Mouse (Mus musculus) thymus, adult 2 months (tissue): ENCODE results near the gene Abr. TPM values are rescaled to one million over a fixed set of nuclear protein-coding genes. Genes with fewer than 3 reads are reported as not detected.
A peak's percentile ranks its signal among the peaks of the same experiment; 100 is the strongest.

Experiments
- DNase-seq: peaks from one replicate; pipeline ENCODE4 v3.0.0; 2021
- H3K27ac ChIP-seq: fragments of 200-500 bp; 2 replicates; pipeline ENCODE4 v1.5.1; 2012; ENCODE audit warnings: low read length, control low read depth; ENCODE audit not compliant: control insufficient read depth, insufficient read depth
- H3K27me3 ChIP-seq: fragments of 200-500 bp; 2 replicates; pipeline ENCODE4 v1.6.1; 2012; ENCODE audit warnings: mild to moderate bottlenecking, low read length, moderate library complexity, mixed read lengths; ENCODE audit not compliant: control insufficient read depth, insufficient read depth
- H3K36me3 ChIP-seq: fragments of 200-500 bp; 2 replicates; pipeline ENCODE4 v1.6.1; 2012; ENCODE audit warnings: mild to moderate bottlenecking, low read length, moderate library complexity; ENCODE audit not compliant: control insufficient read depth, insufficient read depth
- H3K4me1 ChIP-seq: fragments of 200-500 bp; replicated peaks from 2 replicates; pipeline ENCODE4 v1.6.1; 2012; ENCODE audit warnings: low read length; ENCODE audit not compliant: control insufficient read depth, insufficient read depth
- H3K4me3 ChIP-seq: fragments of 200-500 bp; 2 replicates; pipeline ENCODE4 v1.5.1; 2012; ENCODE audit warnings: mild to moderate bottlenecking, low read length, control low read depth, moderate library complexity; ENCODE audit not compliant: control insufficient read depth, insufficient read depth
- CTCF ChIP-seq: fragments of 200-500 bp; IDR thresholded peaks from 2 replicates; pipeline ENCODE4 v1.5.1; 2012; ENCODE audit warnings: mild to moderate bottlenecking, control low read depth, low read length, moderate library complexity, borderline replicate concordance; ENCODE audit not compliant: control insufficient read depth, poor library complexity, insufficient read depth; ENCODE audit errors: extremely low read depth
- POLR2A ChIP-seq: fragments of 200-500 bp; IDR thresholded peaks from 2 replicates; pipeline ENCODE4 v1.6.1; 2012; ENCODE audit warnings: mild to moderate bottlenecking, low read length, control low read depth, moderate library complexity; ENCODE audit not compliant: control insufficient read depth, poor library complexity, insufficient read depth; ENCODE audit errors: extremely low read depth
- WGBS: fragments of 180-500 bp; shearing (Covaris S2); methylation state at CpG from one replicate; pipeline ENCODE4 v1.1.7; 2018; 5-methylcytosine and 5-hydroxymethylcytosine counted together
- polyA plus RNA-seq: library from polyadenylated mRNA; depleted of rRNA; stranded (reverse); fragments of >200 nt; gene quantifications from 2 replicates; pipeline ENCODE4 v1.2.3, GENCODE M21; 2012

Gene Abr
- polyA plus RNA-seq, 1 experiment = 75.0 TPM

DNA sequence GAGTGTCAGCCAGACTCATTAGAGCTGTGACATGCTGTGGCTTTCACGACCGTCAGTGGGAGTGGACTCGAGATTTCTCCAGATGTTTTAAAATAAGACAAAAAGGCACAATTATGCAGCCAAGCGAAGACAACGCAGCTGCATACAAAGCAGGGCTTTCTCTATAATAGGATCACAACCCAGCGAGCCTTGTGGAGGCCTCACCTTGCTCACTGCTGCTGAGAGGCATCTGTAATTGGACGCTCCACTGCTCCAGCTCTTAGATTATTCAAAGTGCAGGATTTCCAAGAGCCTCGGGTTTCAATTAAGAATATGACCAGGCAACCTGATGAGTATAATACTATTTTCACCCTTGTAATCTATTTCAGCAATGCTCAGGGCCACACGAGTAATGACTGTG, 15.6 kb downstream of the Abr start:
- Histone ChIP-seq H3K27me3 (no peaks in the 10 kb centered on the region), H3K27ac (no peak overlapping the region), H3K4me1 (no peaks in the 10 kb centered on the region), H3K4me3 (no peak overlapping the region), H3K36me3 (no peaks in the 10 kb centered on the region)
- DNase-seq = no peak
- no peak for TF ChIP-seq CTCF
- TF ChIP-seq POLR2A = no peak
- 94% methylated on average over 9 of the region's 9 CpGs for WGBS

DNA sequence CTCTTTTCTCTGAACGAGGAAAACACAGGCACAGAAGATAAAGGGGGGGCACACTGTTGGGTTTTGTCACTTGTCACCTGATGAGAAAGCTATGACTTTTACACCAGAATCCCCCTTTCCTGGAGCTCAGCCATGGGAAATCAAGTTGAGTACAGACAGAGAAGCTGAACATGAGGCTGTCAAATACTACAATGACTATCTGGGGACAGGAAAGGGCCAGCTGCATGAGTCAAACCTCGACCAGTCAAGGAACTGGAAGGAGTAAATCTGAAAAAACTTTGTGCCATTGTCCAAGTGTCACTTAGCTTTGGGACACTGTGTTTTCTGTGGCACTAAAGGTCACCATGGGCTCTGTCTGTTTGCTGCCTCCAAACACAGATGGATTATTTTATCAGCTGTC, 22.9 kb downstream of the Abr start:
- DNase-seq = no peak
- no peak for TF ChIP-seq CTCF
- no peak for TF ChIP-seq POLR2A
- no peaks in the 10 kb centered on the region; the same call in 1 of the 2 replicates for H3K4me1 ChIP-seq
- H3K4me3 ChIP-seq = no peak overlapping the region
- no peaks in the 10 kb centered on the region for H3K27me3 ChIP-seq
- H3K27ac ChIP-seq = no peak overlapping the region
- WGBS = 71% methylated on average over 2 of the region's 2 CpGs
- no peaks in the 10 kb centered on the region for H3K36me3 ChIP-seq

DNA sequence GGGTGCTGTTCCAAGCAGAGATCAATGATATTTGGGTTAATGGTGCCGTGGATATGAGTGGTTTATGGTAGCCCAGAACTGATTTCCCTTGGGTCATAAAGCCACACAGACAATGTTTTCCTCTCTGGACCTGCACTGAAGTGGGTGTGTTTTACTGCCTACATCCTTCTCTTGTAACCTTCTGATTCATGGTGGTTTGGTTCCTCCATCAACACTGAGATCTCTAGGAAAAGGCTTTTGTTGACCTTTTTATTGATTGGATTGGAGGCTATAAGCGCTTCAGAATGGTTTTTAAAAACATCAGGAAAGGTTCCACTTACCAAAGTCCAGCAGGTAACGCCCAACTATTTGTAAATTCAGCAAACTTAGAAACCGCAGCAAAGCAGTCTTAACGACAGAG, 23.4 kb downstream of the Abr start:
- Histone ChIP-seq H3K36me3 (no peaks in the 10 kb centered on the region), H3K4me1 (no peaks in the 10 kb centered on the region; the same call in 1 of the 2 replicates), H3K27ac (no peak overlapping the region), H3K4me3 (no peak overlapping the region), H3K27me3 (no peaks in the 10 kb centered on the region)
- 92% methylated on average over 5 of the region's 5 CpGs for WGBS
- TF ChIP-seq CTCF (no peak), POLR2A (no peak)
- DNase-seq = no peak

DNA sequence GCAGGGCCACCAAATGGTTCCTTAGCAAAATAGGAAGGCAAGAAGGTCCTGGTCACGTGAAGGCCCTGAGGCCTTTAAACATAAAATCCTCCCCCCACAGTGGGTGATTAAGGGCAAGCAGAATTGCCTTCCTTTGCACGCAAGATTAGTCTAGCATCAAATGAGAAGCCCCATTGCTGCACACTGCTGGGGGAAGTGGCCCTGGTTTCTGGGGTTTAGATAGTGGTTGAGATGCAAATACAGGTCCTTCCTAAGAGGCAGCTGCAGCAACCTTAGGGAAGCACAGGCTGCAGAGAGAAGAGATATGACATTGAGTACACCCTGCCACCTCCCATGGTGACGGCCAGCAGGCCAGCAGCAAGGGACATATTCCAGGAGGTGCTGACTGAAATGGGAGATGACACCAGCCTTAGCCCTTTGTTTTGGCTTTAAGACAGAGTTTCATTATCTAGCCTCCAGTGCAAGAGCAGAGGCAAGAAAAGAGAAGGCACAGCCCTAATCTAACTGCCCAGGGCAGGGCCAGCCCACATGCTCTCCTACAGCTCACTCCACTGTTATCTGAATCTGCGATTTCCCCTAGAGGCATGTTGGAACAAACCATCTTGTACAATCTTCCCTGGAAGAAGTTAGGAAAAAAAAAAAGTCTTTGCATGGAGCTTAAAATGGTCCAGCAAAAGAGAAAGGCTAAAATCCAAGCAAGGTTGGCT, 28.3 kb downstream of the Abr start:
- no peaks in the 10 kb centered on the region for H3K36me3 ChIP-seq
- peaks cover 4% of the 10 kb centered on the region for H3K4me1 ChIP-seq
- 38% methylated on average over 4 of the region's 4 CpGs for WGBS
- H3K4me3 ChIP-seq = no peak overlapping the region
- DNase-seq = no peak
- TF ChIP-seq CTCF (no peak), POLR2A (no peak)
- H3K27ac ChIP-seq = no peak overlapping the region
- H3K27me3 ChIP-seq = no peaks in the 10 kb centered on the region

DNA sequence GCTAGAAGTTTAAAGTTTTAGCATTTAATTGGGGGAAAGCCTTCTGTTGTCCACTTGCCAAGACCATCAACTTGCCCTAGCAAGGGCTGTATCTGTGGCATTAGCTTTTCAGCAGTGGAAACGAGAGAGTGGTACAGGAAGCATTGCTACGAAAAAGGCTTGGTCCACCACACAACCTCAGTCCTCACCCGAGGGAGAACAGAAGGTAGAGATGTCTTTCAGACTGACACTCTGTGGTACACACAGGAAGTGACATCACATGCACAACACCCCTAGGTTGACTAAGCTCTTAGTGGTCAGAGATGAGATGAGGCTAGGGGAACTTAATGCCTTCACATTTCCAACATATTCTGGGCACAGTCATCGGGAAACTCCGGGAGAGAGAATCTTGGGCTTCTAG, 32.4 kb downstream of the Abr start:
- no peak for TF ChIP-seq POLR2A
- no peak for TF ChIP-seq CTCF
- no peak overlapping the region for H3K4me3 ChIP-seq
- peaks cover 19% of the 10 kb centered on the region for H3K4me1 ChIP-seq
- DNase-seq = no peak
- 57% methylated on average over 5 of the region's 5 CpGs for WGBS
- no peak overlapping the region for H3K27ac ChIP-seq
- H3K27me3 ChIP-seq = no peaks in the 10 kb centered on the region
- no peaks in the 10 kb centered on the region for H3K36me3 ChIP-seq

DNA sequence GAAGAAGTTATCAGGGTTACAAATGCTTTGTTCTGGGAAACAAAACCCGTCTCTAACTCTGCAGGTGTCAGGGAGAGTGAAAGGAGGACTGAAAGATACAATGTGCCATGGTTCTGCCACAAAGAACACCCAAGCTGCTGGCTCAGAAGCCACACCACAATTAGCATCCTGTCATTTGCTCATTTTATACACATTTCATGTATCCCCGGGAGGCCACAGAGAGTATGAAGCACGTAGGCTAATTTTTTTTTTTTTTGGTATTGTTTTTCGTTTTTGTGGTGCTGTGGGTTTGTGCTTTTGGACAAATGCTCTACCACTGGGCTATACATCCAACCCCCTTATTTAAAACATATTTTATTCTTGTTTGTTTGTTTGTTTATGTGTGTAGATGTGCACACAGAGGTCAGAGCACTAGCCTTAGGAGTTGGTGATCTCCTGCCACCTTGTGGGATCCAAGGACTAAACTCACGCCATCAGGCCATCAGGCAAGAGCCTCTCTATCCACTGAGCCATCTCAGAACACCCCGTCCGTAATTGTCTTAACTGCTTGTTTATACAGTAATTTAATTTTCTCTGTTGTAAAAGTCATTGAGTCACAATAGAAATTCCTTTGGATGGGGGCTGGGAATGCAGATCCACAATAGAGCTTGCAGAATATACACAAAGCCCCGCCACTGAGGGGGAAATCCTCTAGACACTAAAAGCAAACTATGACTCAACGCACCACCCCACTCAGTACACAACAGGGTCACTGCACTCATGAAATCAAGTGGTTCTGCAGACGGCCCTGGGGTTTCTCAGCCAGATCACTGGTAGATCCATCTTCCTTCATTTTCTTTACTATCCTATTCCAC, 33.3 kb downstream of the Abr start:
- TF ChIP-seq POLR2A = no peak
- TF ChIP-seq CTCF = no peak
- DNase-seq = no peak
- H3K27me3 ChIP-seq = no peaks in the 10 kb centered on the region
- no peaks in the 10 kb centered on the region for H3K36me3 ChIP-seq
- no peak overlapping the region for H3K27ac ChIP-seq
- no peak overlapping the region for H3K4me3 ChIP-seq
- WGBS = 57% methylated on average over 10 of the region's 10 CpGs
- H3K4me1 ChIP-seq = peaks cover 19% of the 10 kb centered on the region

DNA sequence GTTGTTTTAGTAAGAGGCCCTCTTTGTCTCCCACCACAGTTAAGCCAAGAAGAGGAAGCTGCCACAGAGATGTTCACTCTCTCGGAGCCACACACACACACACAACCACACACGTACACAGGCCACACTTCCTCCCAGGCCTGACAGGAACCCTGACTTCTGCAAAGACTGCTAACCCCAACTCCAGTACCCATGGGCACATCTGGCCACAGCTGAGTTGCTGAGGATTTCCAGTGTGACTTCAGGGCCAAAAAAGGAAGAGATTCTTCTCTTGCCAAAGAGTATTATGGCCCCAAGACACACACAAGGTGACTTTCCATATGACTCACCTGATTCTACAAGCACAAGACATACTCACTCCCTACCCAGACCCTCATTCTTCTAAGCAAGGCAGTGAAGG, 34.1 kb downstream of the Abr start:
- Histone ChIP-seq H3K4me1 (peaks cover 19% of the 10 kb centered on the region), H3K27ac (peak overlapping the region; percentile 40; the same call in 1 of the 2 replicates), H3K4me3 (no peak overlapping the region), H3K27me3 (no peaks in the 10 kb centered on the region), H3K36me3 (no peaks in the 10 kb centered on the region)
- 5% methylated on average over 2 of the region's 2 CpGs for WGBS
- no peak for TF ChIP-seq CTCF
- TF ChIP-seq POLR2A = no peak
- DNase-seq = no peak
